14 mouse cellular contexts compared by ENCODE assay signal in genomic region chr14:14350263-14351147, GRCm38 (mm10). TPM values are rescaled to one million over a fixed set of nuclear protein-coding genes. Genes with fewer than 3 reads are reported as not detected.
A peak's percentile ranks its signal among the peaks of the same experiment; 100 is the strongest.
DNase-seq lines count a peak whose midpoint lies in the region; ATAC-seq and TF ChIP-seq lines count a peak whose summit lies in the region.
"Had no signal": no experiment of that assay in that cellular context is flagged by ENCODE, and none has a peak within 500 bp of the region (broad histone marks: within the 10 kb centered on the region; RNA-seq: fewer than 3 reads in every experiment).

No protein-coding gene starts in this region.

- H3K9me3 ChIP-seq in liver, embryonic 12.5 days (replicated peaks) = peaks cover 89% of the 10 kb centered on the region
- no peaks in the 10 kb centered on the region; the same call in 1 of the 2 replicates for H3K9me3 ChIP-seq in MEL (replicated peaks; ENCODE audit: insufficient read depth, low read length)

- H3K27ac ChIP-seq in liver, embryonic 12.5 days = no peak overlapping the region
- H3K27ac ChIP-seq in MEL (ENCODE audit: control insufficient read depth, low read depth, low read length) = no peak overlapping the region
- H3K27ac ChIP-seq: forebrain, embryonic 13.5 days; heart, embryonic 15.5 days; lung, embryonic 15.5 days had no signal

- TF ChIP-seq EP300 in MEL (IDR thresholded peaks at IDR 0.05; ENCODE audit: low read depth in 1 of 2, low read length in 2 of 2) = no peak

- H3K79me2 ChIP-seq in MEL (ENCODE audit: control insufficient read depth, insufficient read depth, low read length, poor library complexity) = no peaks in the 10 kb centered on the region

- H3K36me3 ChIP-seq in liver, embryonic 12.5 days = peaks cover 46% of the 10 kb centered on the region
- H3K36me3 ChIP-seq in MEL (ENCODE audit: control insufficient read depth in 1 of 2, insufficient read depth in 2 of 2, low read length in 2 of 2) = no peaks in the 10 kb centered on the region

- TF ChIP-seq POLR2A in MEL (IDR thresholded peaks at IDR 0.05; ENCODE audit: control insufficient read depth in 1 of 2, insufficient read depth in 1 of 2, low read depth in 1 of 2, low read length in 2 of 2, poor library complexity in 1 of 2) = no peak

- no peaks in the 10 kb centered on the region for H3K27me3 ChIP-seq in liver, embryonic 12.5 days (replicated peaks)
- H3K27me3 ChIP-seq in MEL (ENCODE audit: control insufficient read depth in 1 of 2, insufficient read depth in 2 of 2, low read length in 2 of 2) = no peaks in the 10 kb centered on the region
- H3K27me3 ChIP-seq: forebrain, embryonic 13.5 days; heart, embryonic 15.5 days; lung, embryonic 15.5 days had no signal

- peaks cover 15% of the 10 kb centered on the region for H3K4me1 ChIP-seq in liver, embryonic 12.5 days
- no peaks in the 10 kb centered on the region for H3K4me1 ChIP-seq in MEL (ENCODE audit: control insufficient read depth in 1 of 2, insufficient read depth in 2 of 2, low read length in 2 of 2)
- H3K4me1 ChIP-seq: forebrain, embryonic 13.5 days; lung, embryonic 15.5 days had no signal

- DNase-seq in adrenal gland, adult 2 months = peak; percentile 2
- DNase-seq in adrenal gland, postnatal 25 days = no peak
- DNase-seq in liver (peak; percentile 5), MEL (ENCODE audit: low read depth, low spot score) (peak; percentile 11)
- peak; percentile 44 for DNase-seq in naive thymus-derived CD4-positive, alpha-beta T cell, adult 2 months (ENCODE audit: low read depth)
- no peak for DNase-seq in natural killer cell, adult 2 months (ENCODE audit: low spot score in 2 of 2)
- DNase-seq in urinary bladder, postnatal 14 days (ENCODE audit: low spot score) = no peak

- no peak for TF ChIP-seq RAD21 in MEL (IDR thresholded peaks at IDR 0.05; ENCODE audit: low read depth, low read length)

- H3K4me3 ChIP-seq in liver, embryonic 12.5 days = no peak overlapping the region
- H3K4me3 ChIP-seq in MEL (ENCODE audit: control insufficient read depth in 1 of 2, insufficient read depth in 1 of 2, low read depth in 2 of 2, low read length in 2 of 2) = no peak overlapping the region
- H3K4me3 ChIP-seq: forebrain, embryonic 13.5 days; heart, embryonic 15.5 days; lung, embryonic 15.5 days had no signal

- WGBS in liver, embryonic 12.5 days (ENCODE audit: insufficient replicate concordance) = 91% methylated on average over 29 of the region's 29 CpGs

- no peak overlapping the region for H3K9ac ChIP-seq in liver, embryonic 12.5 days
- no peak overlapping the region for H3K9ac ChIP-seq in MEL (ENCODE audit: control insufficient read depth, low read depth, low read length, poor library complexity, severe bottlenecking)
- H3K9ac ChIP-seq: forebrain, embryonic 13.5 days; heart, embryonic 15.5 days; lung, embryonic 15.5 days had no signal

- H3K4me2 ChIP-seq in liver, embryonic 12.5 days = no peak overlapping the region
- H3K4me2 ChIP-seq: forebrain, embryonic 13.5 days; heart, embryonic 15.5 days; lung, embryonic 15.5 days had no signal

- ATAC-seq in liver, embryonic 12.5 days = no peak
- ATAC-seq: forebrain, embryonic 13.5 days had no signal

- TF ChIP-seq CTCF in MEL (IDR thresholded peaks at IDR 0.05 in 2 of 3, conservative IDR thresholded peaks at IDR 0.05 in 1 of 3; ENCODE audit: control insufficient read depth in 1 of 3, insufficient read depth in 1 of 3, low read depth in 2 of 3, low read length in 3 of 3, poor library complexity in 1 of 3, severe bottlenecking in 1 of 3) = no peak

TF ChIP-seq in MEL, 35 proteins besides CTCF, POLR2A, EP300 and RAD21:
- TF ChIP-seq HCFC1 (IDR thresholded peaks at IDR 0.05; ENCODE audit: low read depth, low read length) (no peak), TBP (IDR thresholded peaks at IDR 0.05; ENCODE audit: low read depth, low read length) (no peak), MYB (IDR thresholded peaks at IDR 0.05; ENCODE audit: low read depth, low read length) (no peak), NRF1 (IDR thresholded peaks at IDR 0.05; ENCODE audit: insufficient read depth, low read depth, low read length, poor library complexity, severe bottlenecking) (no peak), POLR2AphosphoS2 (IDR thresholded peaks at IDR 0.05; ENCODE audit: low read length) (no peak), ZKSCAN1 (IDR thresholded peaks at IDR 0.05; ENCODE audit: low read depth, low read length) (peak; percentile 58), CHD1 (IDR thresholded peaks at IDR 0.05; ENCODE audit: low read depth, low read length) (no peak), ZC3H11A (IDR thresholded peaks at IDR 0.05; ENCODE audit: low read depth, low read length) (no peak)

RNA-seq across cellular contexts. Expression of gene Il3ra, which starts 4.4 kb away (rescaled TPM):
- total RNA-seq in adrenal gland, adult 2 months (2021) = 1 to 10 TPM; 5.1 to 9.3 TPM
- polyA plus RNA-seq in adrenal gland, adult 2 months (2012; rRNA removed) = 52.7 and 64.5 TPM in 2 replicates
- total RNA-seq in adrenal gland, postnatal 25 days (2021) = 12.7 and 16.0 TPM in 2 replicates
- polyA plus RNA-seq in liver, embryonic 12.5 days (2016; fragmentation: Nextera tagmentation; extraction: Ambion mirVana) = 2.1 and 3.2 TPM in 2 replicates
- 0.42 and 0.75 TPM in 2 replicates for total RNA-seq in MEL (2012; rRNA removed)
- under 1 TPM in 1 of 2 experiments, not detected in 1; 0.74 TPM for polyA plus RNA-seq in MEL (2012; ENCODE audit: insufficient read depth in 1 of 2, insufficient read length in 2 of 2, low read depth in 1 of 2, low replicate concordance in 2 of 2, missing spikeins in 1 of 2)

RNA-seq across cellular contexts. Expression of gene Olfr31, which starts 27.9 kb away (rescaled TPM):
- total RNA-seq in adrenal gland, adult 2 months (2021) = not detected
- polyA plus RNA-seq in adrenal gland, adult 2 months (2012; rRNA removed) = not detected in 2 replicates
- not detected in 2 replicates for total RNA-seq in adrenal gland, postnatal 25 days (2021)
- polyA plus RNA-seq in liver, embryonic 12.5 days (2016; fragmentation: Nextera tagmentation; extraction: Ambion mirVana) = not detected in 2 replicates
- total RNA-seq in MEL (2012; rRNA removed) = not detected in 2 replicates
- polyA plus RNA-seq in MEL (2012; ENCODE audit: insufficient read depth in 1 of 2, insufficient read length in 2 of 2, low read depth in 1 of 2, low replicate concordance in 2 of 2, missing spikeins in 1 of 2) = under 1 TPM in 1 of 2 experiments, not detected in 1; 0.03 TPM
- total RNA-seq: left cerebral cortex, adult 8-10 months had no signal
- polyA plus RNA-seq: cortical plate, adult 2 months; forebrain, embryonic 13.5 days; heart, embryonic 15.5 days; lung, embryonic 15.5 days; spleen, adult 2 months had no signal

RNA-seq across cellular contexts. Expression of gene Olfr721-ps1, which starts 50.6 kb away (rescaled TPM):
- total RNA-seq in adrenal gland, adult 2 months (2021) = not detected
- polyA plus RNA-seq in adrenal gland, adult 2 months (2012; rRNA removed) = not detected in 2 replicates
- not detected in 2 replicates for total RNA-seq in adrenal gland, postnatal 25 days (2021)
- not detected in 2 replicates for polyA plus RNA-seq in liver, embryonic 12.5 days (2016; fragmentation: Nextera tagmentation; extraction: Ambion mirVana)
- total RNA-seq in MEL (2012; rRNA removed) = not detected in 2 replicates
- not detected for polyA plus RNA-seq in MEL (2012; ENCODE audit: insufficient read depth in 1 of 2, insufficient read length in 2 of 2, low read depth in 1 of 2, low replicate concordance in 2 of 2, missing spikeins in 1 of 2)
- total RNA-seq: left cerebral cortex, adult 8-10 months had no signal
- polyA plus RNA-seq: cortical plate, adult 2 months; forebrain, embryonic 13.5 days; heart, embryonic 15.5 days; lung, embryonic 15.5 days; spleen, adult 2 months had no signal

Comparison
In these comparisons a context has a peak if more than half of its experiments do, and no peak if none do; other contexts are left out.
1. DNase-seq: peak in adrenal gland, adult 2 months (single experiment), liver (single experiment), MEL (single experiment) and naive thymus-derived CD4-positive, alpha-beta T cell, adult 2 months (single experiment); none in adrenal gland, postnatal 25 days (single experiment), natural killer cell, adult 2 months (0 of 2) and urinary bladder, postnatal 14 days (single experiment).